Mouse (Mus musculus): ENCODE data around the gene Cfap36.

GRCm38 (mm10) chr11:29237364-29237763, 9.8 kb downstream of the Cfap36 start:
- TF ChIP-seq CTCF (IDR thresholded peaks at IDR 0.05; ENCODE audit: low read depth, low read length): no peak
- TF ChIP-seq GATA1 (IDR thresholded peaks at IDR 0.05; ENCODE audit: borderline replicate concordance, low read length): no peak
- TF ChIP-seq TAL1 (conservative IDR thresholded peaks at IDR 0.05; ENCODE audit: low read depth, low read length): no peak

Data from G1E (cell line).